Mouse (Mus musculus) G1E-ER4 (cell line): Measurements from ENCODE around the gene Snx17. TPM values are rescaled to one million over a fixed set of nuclear protein-coding genes. Genes with fewer than 3 reads are reported as not detected.

ENCODE experiments used
- GATA1 ChIP-seq: IDR thresholded peaks from one replicate; pipeline ENCODE4 v1.8.0; 2012; ENCODE audit warnings: low read length, inconsistent platforms
- polyA plus RNA-seq: library from polyadenylated mRNA; stranded (reverse); fragments of >175 nt; gene quantifications from 2 replicates; pipeline ENCODE4 v1.2.3, GENCODE M21; 2012

Gene Snx17
- polyA plus RNA-seq, result 48.5 and 68.0 TPM in 2 replicates

DNA sequence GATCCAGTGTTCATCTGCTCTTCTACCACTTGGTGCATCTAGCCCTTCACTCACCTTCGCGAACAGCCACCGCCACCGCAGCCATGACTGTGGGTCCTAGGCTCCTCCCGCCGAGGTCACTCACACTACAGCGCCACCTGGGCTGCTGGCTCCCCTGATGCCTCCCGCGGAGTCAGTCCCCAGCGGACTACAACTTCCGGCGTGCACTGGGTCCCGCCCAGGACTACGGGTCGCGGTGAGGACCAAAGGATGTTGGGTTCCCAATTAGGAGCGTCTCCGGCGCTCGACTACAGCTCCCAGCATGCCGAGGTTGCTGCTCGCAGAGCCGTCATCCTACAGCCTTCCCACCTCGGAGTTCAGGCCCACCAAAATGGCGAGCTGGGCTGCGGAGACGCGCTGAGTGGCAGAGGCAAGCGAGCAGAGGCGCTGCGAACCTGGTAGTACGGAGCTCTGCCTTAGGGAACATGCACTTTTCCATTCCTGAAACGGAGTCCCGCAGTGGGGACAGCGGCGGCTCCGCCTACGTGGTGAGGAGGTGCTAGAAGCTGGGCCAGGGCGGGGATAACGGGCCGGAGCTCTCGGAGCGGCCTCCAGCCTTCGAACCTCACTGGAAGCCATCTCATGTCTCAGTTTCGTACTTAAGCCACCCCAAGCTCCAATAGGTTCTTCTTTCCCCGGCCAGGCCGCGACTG, at the start of gene Snx17, which contains the start of gene Eif2b4:
Gene Snx17, plus strand, starts transcription at position 289 of the 692 bp plus-strand sequence.
Gene Eif2b4, minus strand, starts transcription at position 492 of the 692 bp plus-strand sequence.
- no peak for TF ChIP-seq GATA1

- TF ChIP-seq GATA1, result no peak
These were observed 43.2 kb upstream of the Snx17 start for GRCm38 (mm10) chr5:31149781-31150180.

GRCm38 (mm10) chr5:31151746-31152145, 41.3 kb upstream of the Snx17 start:
- no peak for TF ChIP-seq GATA1

- TF ChIP-seq GATA1, result no peak
These were observed 39.4 kb upstream of the Snx17 start for GRCm38 (mm10) chr5:31153516-31154151.

DNA sequence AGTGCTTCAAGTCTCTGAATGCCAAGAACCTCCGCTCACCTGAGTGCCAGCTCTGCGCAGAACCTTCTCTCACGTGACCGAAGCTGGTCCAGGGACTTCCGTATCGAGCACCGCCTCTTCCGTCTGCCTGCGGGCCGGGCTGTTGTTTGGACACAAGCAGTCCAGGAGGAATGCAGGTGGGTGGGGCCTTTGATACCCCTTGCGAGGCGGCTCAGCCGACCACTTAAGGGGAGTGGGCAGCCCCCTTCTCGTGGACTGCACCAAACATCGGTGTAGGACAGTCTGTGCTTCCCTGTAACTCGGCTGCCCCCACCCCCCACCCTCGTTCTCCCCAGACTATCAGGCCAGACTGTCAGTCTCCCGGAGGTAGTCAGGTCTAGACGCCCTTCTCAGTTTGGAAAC, 38.9 kb upstream of the Snx17 start, which contains the start of gene Mpv17:
Gene Mpv17, minus strand, starts transcription at position 100 of the 402 bp plus-strand sequence.
- no peak for TF ChIP-seq GATA1

DNA sequence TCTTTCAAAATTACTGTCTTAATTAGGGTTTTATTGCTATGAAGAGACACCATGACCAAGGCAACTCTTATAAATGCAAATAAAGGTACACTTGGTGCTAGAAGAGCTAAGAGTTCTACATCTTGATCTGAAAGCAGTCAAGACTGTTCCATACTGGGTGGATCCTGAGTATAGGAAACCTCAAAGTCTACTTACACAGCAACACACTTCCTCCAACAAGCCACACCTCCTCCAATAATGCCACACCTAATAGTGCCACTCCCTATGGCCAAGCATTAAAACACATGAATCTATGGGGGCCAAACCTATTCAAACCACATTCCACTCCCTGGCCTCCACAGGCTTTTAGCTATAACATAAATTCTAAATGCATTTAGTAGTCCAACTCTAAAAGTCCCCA, 30.6 kb upstream of the Snx17 start:
- TF ChIP-seq GATA1, result no peak

DNA sequence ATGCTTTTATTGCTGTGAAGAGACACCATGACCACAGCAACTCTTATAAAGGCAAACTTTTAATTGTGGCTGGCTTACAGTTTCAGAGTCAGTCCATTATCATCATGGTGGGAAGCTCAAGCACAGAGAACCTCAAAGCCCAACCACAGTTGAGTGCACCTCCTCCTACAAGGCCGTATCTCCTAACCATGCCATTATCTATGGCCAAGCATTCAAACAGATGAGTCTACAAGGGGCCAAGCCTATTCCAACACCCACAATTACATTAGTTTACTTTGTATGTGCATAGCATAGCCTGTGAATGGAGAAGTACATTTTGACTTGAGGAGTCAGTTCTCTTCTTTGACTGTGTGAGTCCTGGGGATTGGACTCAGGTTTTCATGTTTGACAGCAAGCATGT, 28.1 kb upstream of the Snx17 start:
- no peak for TF ChIP-seq GATA1

- TF ChIP-seq GATA1, result no peak
These were observed 24.4 kb upstream of the Snx17 start for GRCm38 (mm10) chr5:31168630-31169029.

DNA sequence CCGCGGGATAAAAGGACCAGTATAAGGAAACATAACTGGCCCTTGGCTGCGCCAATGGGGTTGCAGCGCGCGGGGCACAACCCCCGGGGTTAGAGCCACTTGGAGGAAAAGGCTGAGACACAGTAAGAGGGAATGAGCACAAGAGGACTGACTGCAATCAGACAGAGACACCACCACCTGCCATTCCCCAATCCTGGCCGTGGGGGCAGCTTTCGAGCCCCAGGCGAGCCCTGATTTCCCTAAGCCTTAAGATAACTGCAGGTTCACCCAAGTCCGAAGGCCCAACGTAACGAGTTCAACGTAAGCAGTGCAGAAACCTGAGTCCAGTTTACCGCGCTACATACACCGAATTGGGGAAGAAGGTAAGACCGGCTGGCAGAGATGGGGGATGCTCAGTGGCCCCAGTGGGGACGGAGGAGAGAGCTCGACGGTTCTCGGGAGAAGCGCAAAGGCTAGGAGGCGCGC, 13.7 kb upstream of the Snx17 start:
- no peak for TF ChIP-seq GATA1

- TF ChIP-seq GATA1, result no peak
These were observed 13.0 kb upstream of the Snx17 start, which contains the start of the genes Gm29609 and Gtf3c2 for GRCm38 (mm10) chr5:31179766-31180630. TSS of gene Gm29609 (minus strand) at chr5:31179911. TSS of gene Gtf3c2 (minus strand) at chr5:31180144.

GRCm38 (mm10) chr5:31181183-31181770, 11.8 kb upstream of the Snx17 start:
- no peak for TF ChIP-seq GATA1

DNA sequence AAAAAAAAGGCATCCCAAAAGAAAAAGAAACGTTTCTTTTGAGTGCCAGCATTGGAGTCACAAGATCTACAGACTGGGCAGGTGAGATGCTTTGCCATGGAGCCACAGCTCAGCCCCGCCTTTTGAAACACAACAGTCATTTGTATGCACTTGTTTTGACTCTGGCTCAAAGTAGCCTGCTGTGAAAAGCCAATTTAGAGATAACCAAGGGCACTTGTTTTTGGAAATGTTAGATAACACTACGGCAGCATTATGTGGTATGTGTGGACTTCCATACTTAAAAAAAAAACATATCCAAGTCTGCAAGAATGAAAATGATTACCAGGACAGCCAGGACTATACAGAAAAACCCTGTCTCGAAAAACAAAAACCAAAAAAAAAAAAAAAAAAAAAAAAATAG, 9.3 kb upstream of the Snx17 start:
- no peak for TF ChIP-seq GATA1

DNA sequence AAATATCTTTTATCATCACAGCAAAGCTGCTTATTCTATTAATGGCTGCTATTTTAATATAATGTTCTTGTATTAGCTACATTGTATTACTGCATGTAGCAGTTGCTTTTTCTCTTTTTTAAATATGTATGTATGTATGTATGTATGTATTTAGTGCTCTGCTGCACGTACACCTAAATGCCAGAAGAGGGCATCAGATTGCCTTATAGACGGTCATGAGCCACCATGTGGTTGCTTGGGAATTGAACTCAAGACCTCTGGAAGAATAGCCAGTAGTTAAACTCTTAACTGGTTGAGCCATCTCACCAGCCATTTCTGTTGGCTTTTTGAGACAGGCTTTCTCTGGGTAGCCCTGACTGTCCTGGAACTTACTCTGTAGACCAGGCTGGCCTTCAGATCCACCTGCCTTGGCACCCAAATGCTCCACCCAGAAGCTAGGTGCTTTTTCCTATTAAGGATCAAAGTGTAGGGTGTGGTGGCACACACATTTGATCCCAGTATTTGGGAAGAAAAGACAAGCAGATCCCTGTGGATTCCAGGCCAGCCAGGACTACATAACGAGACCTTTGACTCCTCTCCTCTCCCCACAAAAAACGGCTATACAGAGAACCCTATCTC, 4.7 kb upstream of the Snx17 start:
- no peak for TF ChIP-seq GATA1

DNA sequence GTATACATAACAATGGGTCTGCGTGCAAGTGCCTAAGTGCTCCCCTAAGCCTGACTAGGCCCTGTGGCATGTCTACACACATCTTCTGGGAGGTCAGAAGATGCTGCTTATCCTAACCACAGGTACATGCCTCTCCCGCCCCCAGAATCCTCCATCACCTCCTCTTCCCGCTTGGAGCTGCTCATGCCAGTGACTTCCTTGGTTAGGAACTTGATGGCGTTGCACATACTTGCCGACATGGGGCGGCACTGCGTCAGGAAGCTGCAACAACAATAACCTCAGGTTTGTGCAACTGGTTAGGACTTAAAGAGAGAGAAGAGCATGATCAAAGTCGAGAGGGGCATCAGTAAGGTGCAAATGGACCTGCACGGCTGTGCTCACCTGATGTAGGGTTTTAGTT, 2.8 kb upstream of the Snx17 start:
- no peak for TF ChIP-seq GATA1
